Mouse (Mus musculus) MEL (cell line): ENCODE measurements around the gene 1700016K19Rik. TPM values are rescaled to one million over a fixed set of nuclear protein-coding genes. Genes with fewer than 3 reads are reported as not detected.

Experiments
- DNase-seq: peaks from one replicate; pipeline ENCODE4 v3.0.0; 2011; ENCODE audit warnings: low read depth, low spot score
- H3K27ac ChIP-seq: 2 replicates; pipeline ENCODE4 v1.5.1; 2012; ENCODE audit warnings: low read depth, mild to moderate bottlenecking, control low read depth, low read length, moderate library complexity; ENCODE audit not compliant: control insufficient read depth
- H3K27me3 ChIP-seq, 2 experiments: fragments of 150-350 bp in 1 of 2; sonication (generic) in 1 of 2; 2 replicates each; pipeline ENCODE4 v1.6.1; 2012; ENCODE audit warnings: low read length in 2 of 2, mild to moderate bottlenecking in 2 of 2, improper control_type of control experiment in 1 of 2, moderate library complexity in 1 of 2; ENCODE audit not compliant: insufficient read depth in 2 of 2, control insufficient read depth in 1 of 2
- H3K36me3 ChIP-seq, 2 experiments: 2 replicates each; pipeline ENCODE4 v1.6.1; 2012 to 2014; ENCODE audit warnings: low read length in 2 of 2, improper control_type of control experiment in 1 of 2, inconsistent platforms in 1 of 2, mild to moderate bottlenecking in 1 of 2; ENCODE audit not compliant: insufficient read depth in 2 of 2, control insufficient read depth in 1 of 2
- H3K4me1 ChIP-seq, 2 experiments: fragments of 150-350 bp in 1 of 2; sonication (generic) in 1 of 2; 2 replicates each; pipeline ENCODE4 v1.6.1; 2012; ENCODE audit warnings: low read length in 2 of 2, improper control_type of control experiment in 1 of 2, mild to moderate bottlenecking in 1 of 2; ENCODE audit not compliant: insufficient read depth in 2 of 2, control insufficient read depth in 1 of 2
- H3K4me3 ChIP-seq, 2 experiments: fragments of 150-350 bp in 1 of 2; sonication (generic) in 1 of 2; 2 replicates each; pipeline ENCODE4 v1.5.1; 2012; ENCODE audit warnings: low read depth in 2 of 2, low read length in 2 of 2, mild to moderate bottlenecking in 2 of 2, moderate library complexity in 2 of 2, control low read depth in 1 of 2, improper control_type of control experiment in 1 of 2; ENCODE audit not compliant: control insufficient read depth in 1 of 2, insufficient read depth in 1 of 2
- H3K79me2 ChIP-seq: 2 replicates; pipeline ENCODE4 v1.6.1; 2012; ENCODE audit warnings: mild to moderate bottlenecking, low read length, moderate library complexity; ENCODE audit not compliant: control insufficient read depth, poor library complexity, insufficient read depth
- H3K9ac ChIP-seq: 2 replicates; pipeline ENCODE4 v1.6.1; 2012; ENCODE audit warnings: low read depth, mild to moderate bottlenecking, control low read depth, low read length, moderate library complexity; ENCODE audit not compliant: control insufficient read depth, poor library complexity, severe bottlenecking
- H3K9me3 ChIP-seq: fragments of 150-350 bp; sonication (generic); replicated peaks from 2 replicates; pipeline ENCODE4 v1.6.1; 2012; ENCODE audit warnings: mild to moderate bottlenecking, low read length, improper control_type of control experiment, moderate library complexity; ENCODE audit not compliant: insufficient read depth
- BHLHE40 ChIP-seq: IDR thresholded peaks from 2 replicates; pipeline ENCODE4 v1.6.1; 2012; ENCODE audit warnings: low read depth, mild to moderate bottlenecking, inconsistent platforms, low read length, improper control_type of control experiment, borderline replicate concordance
- CHD1 ChIP-seq: IDR thresholded peaks from 2 replicates; pipeline ENCODE4 v1.6.1; 2012; ENCODE audit warnings: low read depth, mild to moderate bottlenecking, inconsistent platforms, low read length, improper control_type of control experiment
- CHD2 ChIP-seq: IDR thresholded peaks from 2 replicates; pipeline ENCODE4 v1.6.1; 2011; ENCODE audit warnings: low read length, improper control_type of control experiment
- CTCF ChIP-seq, 3 experiments: IDR thresholded peaks in 2 of 3; conservative IDR thresholded peaks in 1 of 3; 2 replicates each; pipeline ENCODE4 v1.5.1; 2011 to 2012; ENCODE audit warnings: low read length in 3 of 3, low read depth in 2 of 3, mild to moderate bottlenecking in 2 of 3, improper control_type of control experiment in 1 of 3, inconsistent platforms in 1 of 3, mixed read lengths in 1 of 3, moderate library complexity in 1 of 3; ENCODE audit not compliant: control insufficient read depth in 1 of 3, insufficient read depth in 1 of 3, poor library complexity in 1 of 3, severe bottlenecking in 1 of 3
- E2F4 ChIP-seq: IDR thresholded peaks from 2 replicates; pipeline ENCODE4 v1.6.1; 2011; ENCODE audit warnings: low read depth, low read length, improper control_type of control experiment, borderline replicate concordance
- EP300 ChIP-seq, 2 experiments: IDR thresholded peaks; 2 replicates each; pipeline ENCODE4 v1.6.1; 2011; ENCODE audit warnings: improper control_type of control experiment in 2 of 2, low read length in 2 of 2, low read depth in 1 of 2, mild to moderate bottlenecking in 1 of 2
- ETS1 ChIP-seq: IDR thresholded peaks from 2 replicates; pipeline ENCODE4 v1.6.1; 2012; ENCODE audit warnings: low read depth, mild to moderate bottlenecking, inconsistent platforms, low read length, improper control_type of control experiment, moderate library complexity
- GATA1 ChIP-seq: IDR thresholded peaks from 2 replicates; pipeline ENCODE4 v1.6.1; 2011; ENCODE audit warnings: low read depth, low read length, improper control_type of control experiment
- JUND ChIP-seq: IDR thresholded peaks from 2 replicates; pipeline ENCODE4 v1.6.1; 2011; ENCODE audit warnings: low read depth, mild to moderate bottlenecking, improper control_type of control experiment, low read length
- KAT2A ChIP-seq: conservative IDR thresholded peaks from 2 replicates; pipeline ENCODE4 v1.6.1; 2012; ENCODE audit warnings: low read depth, low read length, improper control_type of control experiment, inconsistent platforms
- MAFK ChIP-seq: IDR thresholded peaks from 2 replicates; pipeline ENCODE4 v1.6.1; 2011; ENCODE audit warnings: low read depth, mild to moderate bottlenecking, low read length, improper control_type of control experiment, borderline replicate concordance
- MAZ ChIP-seq: IDR thresholded peaks from 2 replicates; pipeline ENCODE4 v1.6.1; 2012; ENCODE audit warnings: low read depth, mild to moderate bottlenecking, inconsistent platforms, low read length, improper control_type of control experiment
- MEF2A ChIP-seq: IDR thresholded peaks from 2 replicates; pipeline ENCODE4 v1.6.1; 2014; ENCODE audit warnings: low read depth, mild to moderate bottlenecking, inconsistent platforms, low read length, improper control_type of control experiment; ENCODE audit not compliant: poor library complexity, insufficient replicate concordance, severe bottlenecking; ENCODE audit errors: extremely low read depth
- MXI1 ChIP-seq: IDR thresholded peaks from 2 replicates; pipeline ENCODE4 v1.6.1; 2011; ENCODE audit warnings: mild to moderate bottlenecking, low read depth, low read length, improper control_type of control experiment
- MYC ChIP-seq: IDR thresholded peaks from 2 replicates; pipeline ENCODE4 v1.6.1; 2011; ENCODE audit warnings: low read depth, mild to moderate bottlenecking, low read length, improper control_type of control experiment, moderate library complexity
- NELFE ChIP-seq: IDR thresholded peaks from 2 replicates; pipeline ENCODE4 v1.6.1; 2011; ENCODE audit warnings: low read depth, low read length, improper control_type of control experiment
- RCOR1 ChIP-seq: IDR thresholded peaks from 2 replicates; pipeline ENCODE4 v1.6.1; 2012; ENCODE audit warnings: low read depth, mild to moderate bottlenecking, inconsistent platforms, low read length, improper control_type of control experiment
- TCF12 ChIP-seq: IDR thresholded peaks from 2 replicates; pipeline ENCODE4 v1.6.1; 2014; ENCODE audit warnings: low read depth, mild to moderate bottlenecking, inconsistent platforms, low read length, improper control_type of control experiment, moderate library complexity
- USF1 ChIP-seq: IDR thresholded peaks from 2 replicates; pipeline ENCODE4 v1.6.1; 2014; ENCODE audit warnings: low read depth, mild to moderate bottlenecking, inconsistent platforms, low read length, improper control_type of control experiment, moderate library complexity
- polyA plus RNA-seq, 2 experiments: library from polyadenylated mRNA; stranded (reverse) in 1 of 2; unstranded in 1 of 2; fragments of >175 nt in 1 of 2; fragments of >200 nt in 1 of 2; gene quantifications; 2 replicates each; pipeline versions ENCODE4 v1.2.1 to v1.2.4; 2012; ENCODE audit warnings: low replicate concordance in 2 of 2, low read depth in 1 of 2; ENCODE audit not compliant: insufficient read length in 2 of 2, insufficient read depth in 1 of 2, missing spikeins in 1 of 2
- total RNA-seq: library from RNA; depleted of rRNA; stranded (reverse); fragments of 300-350 nt; gene quantifications from 2 replicates; pipeline ENCODE4 v1.2.3, GENCODE M21; 2012

Gene 1700016K19Rik
- total and polyA plus RNA-seq, 3 experiments, result 0.25 TPM; not detected in 2

DNA sequence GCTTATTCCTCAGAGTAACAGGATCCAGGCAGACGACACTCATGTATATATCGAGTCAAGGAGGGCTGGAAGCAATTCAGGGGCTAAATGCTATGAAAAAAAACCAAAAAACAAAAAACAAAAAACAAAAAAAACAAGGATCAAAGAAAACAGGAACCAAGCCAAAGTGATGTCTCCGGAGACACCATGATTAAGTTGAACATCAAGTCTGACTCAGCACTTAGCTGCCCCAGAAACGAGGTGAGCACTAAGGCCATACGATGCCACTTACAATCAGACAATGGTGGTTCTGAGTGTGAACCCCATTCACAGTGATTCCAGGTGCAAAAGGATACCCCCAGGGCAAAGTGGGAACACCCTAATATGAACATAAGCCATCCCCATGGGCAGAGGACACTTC is 47.8 kb upstream of the 1700016K19Rik start:
- Histone ChIP-seq H3K36me3 (no peaks in the 10 kb centered on the region), H3K4me3 (no peak overlapping the region), H3K9ac (no peak overlapping the region), H3K9me3 (no peaks in the 10 kb centered on the region), H3K4me1 (no peaks in the 10 kb centered on the region), H3K27ac (no peak overlapping the region), H3K79me2 (no peaks in the 10 kb centered on the region), H3K27me3 (no peaks in the 10 kb centered on the region)
- peak; percentile 55 for DNase-seq
- 0 out of 2 replicates have a peak, but pooled peaks have one; percentile 32 for TF ChIP-seq MAFK
- TF ChIP-seq JUND, result no peak
- TF ChIP-seq GATA1, result no peak

DNA sequence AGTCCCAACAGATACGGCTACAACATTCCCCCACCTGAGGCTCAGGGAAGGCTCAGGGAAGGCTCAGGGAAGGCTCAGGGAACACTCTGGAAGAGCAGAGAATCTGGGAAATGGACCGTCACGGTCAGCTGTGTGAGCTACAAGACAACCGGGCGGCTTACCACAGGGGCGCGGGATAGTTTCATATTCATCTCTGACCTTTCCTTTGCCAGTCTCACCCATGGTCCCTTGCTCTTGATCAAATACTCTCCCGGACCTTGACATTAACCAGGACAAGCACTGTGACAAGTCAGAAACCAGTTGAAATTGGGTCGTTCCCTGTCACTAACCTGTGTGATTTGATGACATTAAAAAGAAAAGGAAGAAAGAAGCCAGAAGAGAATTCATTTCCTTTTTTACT is 44.8 kb upstream of the 1700016K19Rik start:
- no peak for TF ChIP-seq KAT2A
- no peak for TF ChIP-seq E2F4
- no peak for TF ChIP-seq RCOR1
- TF ChIP-seq CHD1, result no peak
- TF ChIP-seq MYC, result no peak
- no peak for TF ChIP-seq CHD2
- no peak for TF ChIP-seq USF1
- TF ChIP-seq ETS1, result no peak
- no peak for TF ChIP-seq CTCF (IDR thresholded peaks at IDR 0.05 in 2 of 3, conservative IDR thresholded peaks at IDR 0.05 in 1 of 3; ENCODE audit: control insufficient read depth in 1 of 3, insufficient read depth in 1 of 3, low read depth in 2 of 3, low read length in 3 of 3, poor library complexity in 1 of 3, severe bottlenecking in 1 of 3)
- no peak for TF ChIP-seq MAZ
- TF ChIP-seq MXI1, result no peak
- TF ChIP-seq BHLHE40, result no peak
- Histone ChIP-seq H3K4me1 (no peaks in the 10 kb centered on the region), H3K79me2 (no peaks in the 10 kb centered on the region), H3K36me3 (no peaks in the 10 kb centered on the region), H3K4me3 (no peak overlapping the region), H3K9me3 (no peaks in the 10 kb centered on the region), H3K9ac (no peak overlapping the region), H3K27me3 (no peaks in the 10 kb centered on the region), H3K27ac (no peak overlapping the region)
- no peak for DNase-seq

DNA sequence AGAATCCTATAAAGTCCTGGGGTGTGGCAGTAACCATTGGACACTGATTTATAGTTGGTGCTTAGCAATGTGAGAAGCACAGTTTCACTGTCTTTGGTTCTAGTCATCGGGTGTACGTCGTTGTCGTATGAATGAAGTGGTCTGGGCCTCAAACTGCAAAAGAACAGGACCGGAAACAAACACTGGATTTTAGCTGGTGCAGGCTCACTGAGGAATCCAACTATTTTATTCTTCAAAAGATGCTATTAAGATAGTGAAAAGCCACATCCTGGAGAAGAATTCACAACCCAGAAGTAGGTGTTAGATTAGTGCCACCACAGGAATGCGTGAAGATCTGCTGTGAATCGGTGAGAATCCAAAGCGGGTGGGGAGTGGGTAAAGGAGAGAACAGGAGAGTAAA is 43.1 kb upstream of the 1700016K19Rik start:
- Histone ChIP-seq H3K9ac (no peak overlapping the region), H3K27ac (no peak overlapping the region), H3K4me3 (no peak overlapping the region), H3K9me3 (no peaks in the 10 kb centered on the region), H3K79me2 (no peaks in the 10 kb centered on the region), H3K27me3 (no peaks in the 10 kb centered on the region), H3K4me1 (no peaks in the 10 kb centered on the region), H3K36me3 (no peaks in the 10 kb centered on the region)
- no peak for DNase-seq
- TF ChIP-seq NELFE (no peak), MEF2A (no peak), RCOR1 (no peak), KAT2A (no peak), TCF12 (no peak), EP300 (IDR thresholded peaks at IDR 0.05; ENCODE audit: low read depth in 1 of 2, low read length in 2 of 2) (no peak)
- TF ChIP-seq, all 39 proteins: peak for 0
